Mouse (Mus musculus) forebrain, postnatal 0 days (tissue): ENCODE measurements at regions not wholly inside any gene's neighbourhood (a gene's known extent, or its start where the extent isn't known, plus 50 kb on each side); places are given as distances from the start of the nearest gene placed in this dataset.

Source experiments
- ATAC-seq: fragments of 200-750 bp; cut with Nextera tagmentation; 2 replicates; pipeline ENCODE4 v1.8.0; 2017; ENCODE audit warnings: mild to moderate bottlenecking, moderate library complexity
- DNase-seq: peaks from one replicate; pipeline ENCODE4 v3.0.0-alpha.2; 2015
- H3K27ac ChIP-seq: fragments of 300-500 bp; sonication (generic); 2 replicates; pipeline ENCODE4 v1.5.1; 2014; ENCODE audit warnings: low read depth, mild to moderate bottlenecking, antibody characterized with exemption, low read length, moderate library complexity, mixed read lengths
- H3K27me3 ChIP-seq: fragments of 300-500 bp; sonication (generic); 2 replicates; pipeline ENCODE4 v1.6.1; 2014; ENCODE audit warnings: mild to moderate bottlenecking, low read length, mixed read lengths; ENCODE audit not compliant: insufficient read depth
- H3K36me3 ChIP-seq: fragments of 300-500 bp; sonication (generic); 2 replicates; pipeline ENCODE4 v1.6.1; 2014; ENCODE audit warnings: mild to moderate bottlenecking, moderate library complexity; ENCODE audit not compliant: insufficient read depth
- H3K4me1 ChIP-seq: fragments of 300-500 bp; sonication (generic); 2 replicates; pipeline ENCODE4 v1.6.1; 2014; ENCODE audit warnings: antibody characterized with exemption; ENCODE audit not compliant: insufficient read depth
- H3K4me2 ChIP-seq: fragments of 300-500 bp; sonication (generic); 2 replicates; pipeline ENCODE4 v1.6.1; 2014; ENCODE audit warnings: low read depth, mild to moderate bottlenecking, moderate library complexity
- H3K4me3 ChIP-seq: fragments of 300-500 bp; sonication (generic); 2 replicates; pipeline ENCODE4 v1.5.1; 2014; ENCODE audit warnings: low read depth, low read length, mixed read lengths
- H3K9ac ChIP-seq: fragments of 300-500 bp; sonication (generic); 2 replicates; pipeline ENCODE4 v1.6.1; 2014; ENCODE audit warnings: mild to moderate bottlenecking
- H3K9me3 ChIP-seq: fragments of 300-500 bp; sonication (generic); 2 replicates; pipeline ENCODE4 v1.6.1; 2016; ENCODE audit warnings: low read length
- CTCF ChIP-seq: sonication (generic); IDR thresholded peaks from 2 replicates; pipeline ENCODE4 v1.5.1; 2016; ENCODE audit warnings: antibody characterized with exemption, control low read depth, low read depth
- WGBS: fragments of 180-500 bp; shearing (Covaris S2); extraction: QIAGEN DNeasy Blood & Tissue Kit; methylation state at CpG from one replicate; pipeline ENCODE4 v1.1.7; 2014; 5-methylcytosine and 5-hydroxymethylcytosine counted together

GRCm38 (mm10) chr14:78397914-78398313, 90.1 kb upstream of the Tnfsf11 start:
- Histone ChIP-seq H3K36me3 (no peaks in the 10 kb centered on the region), H3K4me3 (no peak overlapping the region), H3K4me1 (no peaks in the 10 kb centered on the region), H3K27ac (no peak overlapping the region), H3K9me3 (no peaks in the 10 kb centered on the region), H3K4me2 (no peak overlapping the region), H3K9ac (no peak overlapping the region), H3K27me3 (no peaks in the 10 kb centered on the region)
- TF ChIP-seq CTCF = no peak
- no peak for ATAC-seq
- 74% methylated on average over 2 of the region's 2 CpGs for WGBS
- DNase-seq = no peak

- no peak overlapping the region for H3K27ac ChIP-seq
- no peak for DNase-seq
- H3K4me1 ChIP-seq = no peaks in the 10 kb centered on the region
- H3K9me3 ChIP-seq = no peaks in the 10 kb centered on the region
- no peak for ATAC-seq
- H3K4me2 ChIP-seq = no peak overlapping the region
- H3K36me3 ChIP-seq = no peaks in the 10 kb centered on the region
- H3K9ac ChIP-seq = no peak overlapping the region
- no peak for TF ChIP-seq CTCF
- H3K4me3 ChIP-seq = no peak overlapping the region
- WGBS = 93% methylated on average over 6 of the region's 6 CpGs
- H3K27me3 ChIP-seq = no peaks in the 10 kb centered on the region
Measured at GRCm38 (mm10) chr14:78395631-78396030, 87.8 kb upstream of the Tnfsf11 start.

- ATAC-seq = no peak
- no peak for TF ChIP-seq CTCF
Measured at GRCm38 (mm10) chr14:78387011-78387410, 79.2 kb upstream of the Tnfsf11 start.

GRCm38 (mm10) chr14:78384370-78384769, 76.5 kb upstream of the Tnfsf11 start:
- no peak for TF ChIP-seq CTCF
- Histone ChIP-seq H3K4me2 (no peak overlapping the region), H3K4me1 (no peaks in the 10 kb centered on the region), H3K4me3 (no peak overlapping the region), H3K27ac (no peak overlapping the region), H3K27me3 (no peaks in the 10 kb centered on the region), H3K36me3 (no peaks in the 10 kb centered on the region), H3K9ac (no peak overlapping the region), H3K9me3 (no peaks in the 10 kb centered on the region)
- DNase-seq (no peak), ATAC-seq (no peak)
- WGBS = 90% methylated on average over 1 of the region's 1 CpGs

More at GRCm38 (mm10) chr14:78387011-78387410, 79.2 kb upstream of the Tnfsf11 start:
- no peak overlapping the region for H3K27ac ChIP-seq
- H3K4me1 ChIP-seq = no peaks in the 10 kb centered on the region
- no peaks in the 10 kb centered on the region for H3K36me3 ChIP-seq
- H3K9me3 ChIP-seq = no peaks in the 10 kb centered on the region
- WGBS = 87% methylated on average over 5 of the region's 5 CpGs
- no peak overlapping the region for H3K4me2 ChIP-seq
- H3K9ac ChIP-seq = no peak overlapping the region
- no peaks in the 10 kb centered on the region for H3K27me3 ChIP-seq
- no peak for DNase-seq
- no peak overlapping the region for H3K4me3 ChIP-seq

GRCm38 (mm10) chr14:78383256-78383709, 75.4 kb upstream of the Tnfsf11 start:
- no peak overlapping the region for H3K9ac ChIP-seq
- no peaks in the 10 kb centered on the region for H3K9me3 ChIP-seq
- H3K4me2 ChIP-seq = no peak overlapping the region
- TF ChIP-seq CTCF = no peak
- WGBS = 23% methylated on average over 8 of the region's 8 CpGs
- H3K4me3 ChIP-seq = no peak overlapping the region
- ATAC-seq (peak; percentile 97), DNase-seq (peak; percentile 89)
- H3K27ac ChIP-seq = no peak overlapping the region
- no peaks in the 10 kb centered on the region for H3K36me3 ChIP-seq
- H3K27me3 ChIP-seq = no peaks in the 10 kb centered on the region
- no peaks in the 10 kb centered on the region for H3K4me1 ChIP-seq

- TF ChIP-seq CTCF = no peak
- H3K9me3 ChIP-seq = no peaks in the 10 kb centered on the region
- no peak overlapping the region for H3K4me2 ChIP-seq
- no peak overlapping the region for H3K4me3 ChIP-seq
- H3K27me3 ChIP-seq = no peaks in the 10 kb centered on the region
- DNase-seq (no peak), ATAC-seq (no peak)
- no peak overlapping the region for H3K9ac ChIP-seq
- no peaks in the 10 kb centered on the region for H3K4me1 ChIP-seq
- H3K27ac ChIP-seq = no peak overlapping the region
- no peaks in the 10 kb centered on the region for H3K36me3 ChIP-seq
- 93% methylated on average over 4 of the region's 4 CpGs for WGBS
Measured at GRCm38 (mm10) chr14:78380011-78380410, 72.2 kb upstream of the Tnfsf11 start.

- H3K27ac ChIP-seq = no peak overlapping the region
- no peaks in the 10 kb centered on the region for H3K4me1 ChIP-seq
- WGBS = 72% methylated on average over 5 of the region's 5 CpGs
- H3K36me3 ChIP-seq = no peaks in the 10 kb centered on the region
- DNase-seq (no peak), ATAC-seq (no peak)
- H3K9me3 ChIP-seq = no peaks in the 10 kb centered on the region
- H3K27me3 ChIP-seq = no peaks in the 10 kb centered on the region
- no peak overlapping the region for H3K9ac ChIP-seq
- H3K4me3 ChIP-seq = no peak overlapping the region
- TF ChIP-seq CTCF = no peak
- no peak overlapping the region for H3K4me2 ChIP-seq
Measured at GRCm38 (mm10) chr14:78376591-78376990, 68.7 kb upstream of the Tnfsf11 start.
